In genomic region chr2:49921948-49922347, GRCm38 (mm10) we compare ENCODE assay signal across 19 mouse cellular contexts.
DNase-seq lines count a peak whose midpoint lies in the region; ATAC-seq and TF ChIP-seq lines count a peak whose summit lies in the region.
"Had no signal": no experiment of that assay in that cellular context is flagged by ENCODE, and none has a peak within 500 bp of the region (broad histone marks: within the 10 kb centered on the region; RNA-seq: fewer than 3 reads in every experiment).

No protein-coding gene starts in this region.

- H3K27me3 ChIP-seq in midbrain, embryonic 14.5 days (ENCODE audit: control insufficient read depth, insufficient read depth, low read length): no peaks in the 10 kb centered on the region
- H3K27me3 ChIP-seq in midbrain, embryonic 11.5 days (ENCODE audit: control insufficient read depth, insufficient read depth, low read length): no peaks in the 10 kb centered on the region
- no peaks in the 10 kb centered on the region for H3K27me3 ChIP-seq in embryonic facial prominence, embryonic 12.5 days
- no peaks in the 10 kb centered on the region for H3K27me3 ChIP-seq in stomach, postnatal 0 days (ENCODE audit: control insufficient read depth, insufficient read depth, low read length)
- H3K27me3 ChIP-seq: embryonic facial prominence, embryonic 15.5 days; limb, embryonic 15.5 days had no signal

- peak; percentile 34 for DNase-seq in heart, adult 11 months
- no peak for DNase-seq in heart, postnatal 36 days
- DNase-seq in midbrain, embryonic 14.5 days: peak; percentile 54
- no peak for DNase-seq in midbrain, embryonic 11.5 days (ENCODE audit: low spot score, missing footprints)
- peak; percentile 62 for DNase-seq in retina, postnatal 1 day
- DNase-seq in cerebellum, postnatal 36 days: no peak
- no peak for DNase-seq in stomach, postnatal 0 days (ENCODE audit: low spot score)
- DNase-seq: adrenal gland, postnatal 10 days; cerebellum, adult 9-11 months; gastrocnemius, postnatal 25 days; kidney, adult 8-10 months; lung, adult 18-20 months; right cerebral cortex, postnatal 25 days; thymus, postnatal 36 days had no signal

- no peak for TF ChIP-seq EP300 in stomach, postnatal 0 days (optimal IDR thresholded peaks at IDR 0.05)

- intact Hi-C loops in heart, postnatal 36 days (cut with DNase I): no loop called here

- no peak overlapping the region for H3K4me2 ChIP-seq in midbrain, embryonic 14.5 days (ENCODE audit: low read length)
- H3K4me2 ChIP-seq in midbrain, embryonic 11.5 days: no peak overlapping the region
- no peak overlapping the region for H3K4me2 ChIP-seq in embryonic facial prominence, embryonic 12.5 days (replicated peaks)
- no peak overlapping the region for H3K4me2 ChIP-seq in stomach, postnatal 0 days (replicated peaks; ENCODE audit: low read depth)
- H3K4me2 ChIP-seq: embryonic facial prominence, embryonic 15.5 days; heart, embryonic 11.5 days; limb, embryonic 15.5 days had no signal

- 53% methylated on average over 8 of the region's 8 CpGs for WGBS in midbrain, embryonic 14.5 days
- 64% methylated on average over 8 of the region's 8 CpGs for WGBS in midbrain, embryonic 11.5 days
- WGBS in embryonic facial prominence, embryonic 12.5 days: 37% methylated on average over 8 of the region's 8 CpGs
- 44% methylated on average over 8 of the region's 8 CpGs for WGBS in stomach, postnatal 0 days

- no peaks in the 10 kb centered on the region for H3K4me1 ChIP-seq in midbrain, embryonic 14.5 days (ENCODE audit: control insufficient read depth, insufficient read depth, low read length)
- peaks cover 4% of the 10 kb centered on the region for H3K4me1 ChIP-seq in midbrain, embryonic 11.5 days (ENCODE audit: control insufficient read depth, insufficient read depth, low read length)
- no peaks in the 10 kb centered on the region for H3K4me1 ChIP-seq in embryonic facial prominence, embryonic 12.5 days
- H3K4me1 ChIP-seq in stomach, postnatal 0 days (replicated peaks; ENCODE audit: control insufficient read depth, insufficient read depth): no peaks in the 10 kb centered on the region

- no peak overlapping the region for H3K27ac ChIP-seq in midbrain, embryonic 14.5 days (replicated peaks; ENCODE audit: low read depth, low read length)
- H3K27ac ChIP-seq in midbrain, embryonic 11.5 days (ENCODE audit: low read depth, low read length): no peak overlapping the region
- H3K27ac ChIP-seq in embryonic facial prominence, embryonic 12.5 days: no peak overlapping the region
- no peak overlapping the region for H3K27ac ChIP-seq in stomach, postnatal 0 days (replicated peaks)
- H3K27ac ChIP-seq: embryonic facial prominence, embryonic 15.5 days; limb, embryonic 15.5 days; macrophage had no signal

- H3K4me3 ChIP-seq in midbrain, embryonic 14.5 days (replicated peaks; ENCODE audit: low read depth, low read length): no peak overlapping the region
- H3K4me3 ChIP-seq in midbrain, embryonic 11.5 days (ENCODE audit: low read depth, low read length): no peak overlapping the region
- no peak overlapping the region for H3K4me3 ChIP-seq in embryonic facial prominence, embryonic 12.5 days
- H3K4me3 ChIP-seq in stomach, postnatal 0 days (ENCODE audit: low read depth, low read length): no peak overlapping the region
- H3K4me3 ChIP-seq: embryonic facial prominence, embryonic 15.5 days; limb, embryonic 15.5 days had no signal

- H3K9me3 ChIP-seq in midbrain, embryonic 14.5 days (ENCODE audit: control insufficient read depth, low read length): no peaks in the 10 kb centered on the region
- no peaks in the 10 kb centered on the region for H3K9me3 ChIP-seq in midbrain, embryonic 11.5 days (ENCODE audit: control insufficient read depth, low read length)
- no peaks in the 10 kb centered on the region for H3K9me3 ChIP-seq in embryonic facial prominence, embryonic 12.5 days
- no peaks in the 10 kb centered on the region for H3K9me3 ChIP-seq in stomach, postnatal 0 days (ENCODE audit: control insufficient read depth, low read length)
- H3K9me3 ChIP-seq: embryonic facial prominence, embryonic 15.5 days; limb, embryonic 15.5 days had no signal

- TF ChIP-seq CTCF in stomach, postnatal 0 days (IDR thresholded peaks at IDR 0.05; ENCODE audit: low read depth): no peak

- no peak overlapping the region for H3K9ac ChIP-seq in midbrain, embryonic 14.5 days (replicated peaks; ENCODE audit: low read length)
- no peak overlapping the region for H3K9ac ChIP-seq in midbrain, embryonic 11.5 days (ENCODE audit: low read length)
- no peak overlapping the region for H3K9ac ChIP-seq in embryonic facial prominence, embryonic 12.5 days
- no peak overlapping the region for H3K9ac ChIP-seq in stomach, postnatal 0 days (ENCODE audit: low read length)
- H3K9ac ChIP-seq: embryonic facial prominence, embryonic 15.5 days; limb, embryonic 15.5 days had no signal

- no peak for ATAC-seq in midbrain, embryonic 14.5 days (ENCODE audit: low FRiP score, low TSS enrichment)
- ATAC-seq in midbrain, embryonic 11.5 days (ENCODE audit: low FRiP score): no peak
- ATAC-seq in embryonic facial prominence, embryonic 12.5 days (ENCODE audit: insufficient number of reproducible peaks, insufficient read depth, low FRiP score, low TSS enrichment): 0 out of 2 replicates have a peak, but pooled peaks have one; percentile 47
- no peak for ATAC-seq in stomach, postnatal 0 days (ENCODE audit: low FRiP score, low TSS enrichment)

- H3K36me3 ChIP-seq in midbrain, embryonic 14.5 days (ENCODE audit: control insufficient read depth, insufficient read depth, low read length): no peaks in the 10 kb centered on the region
- H3K36me3 ChIP-seq in midbrain, embryonic 11.5 days (ENCODE audit: control insufficient read depth, insufficient read depth, low read length): no peaks in the 10 kb centered on the region
- no peaks in the 10 kb centered on the region for H3K36me3 ChIP-seq in embryonic facial prominence, embryonic 12.5 days
- no peaks in the 10 kb centered on the region for H3K36me3 ChIP-seq in stomach, postnatal 0 days (ENCODE audit: control insufficient read depth, insufficient read depth, low read length)
- H3K36me3 ChIP-seq: embryonic facial prominence, embryonic 15.5 days; limb, embryonic 15.5 days had no signal

Comparison
In these comparisons a context has a peak if more than half of its experiments do, and no peak if none do; other contexts are left out.
1. DNase-seq: peak in heart, adult 11 months (single experiment), midbrain, embryonic 14.5 days (single experiment) and retina, postnatal 1 day (single experiment); none in heart, postnatal 36 days (0 of 2), midbrain, embryonic 11.5 days (single experiment), cerebellum, postnatal 36 days (0 of 2) and stomach, postnatal 0 days (single experiment).